Mouse (Mus musculus) heart, postnatal 0 days (tissue): ENCODE measurements around the gene Pheta1.

Experiments used
- CTCF ChIP-seq: IDR thresholded peaks from 2 replicates; pipeline ENCODE4 v1.5.1; 2016; ENCODE audit warnings: antibody characterized with exemption, control low read depth, low read depth
- EP300 ChIP-seq: IDR thresholded peaks from 2 replicates; pipeline ENCODE4 v1.6.1; 2016; ENCODE audit warnings: antibody characterized with exemption, low read depth

DNA sequence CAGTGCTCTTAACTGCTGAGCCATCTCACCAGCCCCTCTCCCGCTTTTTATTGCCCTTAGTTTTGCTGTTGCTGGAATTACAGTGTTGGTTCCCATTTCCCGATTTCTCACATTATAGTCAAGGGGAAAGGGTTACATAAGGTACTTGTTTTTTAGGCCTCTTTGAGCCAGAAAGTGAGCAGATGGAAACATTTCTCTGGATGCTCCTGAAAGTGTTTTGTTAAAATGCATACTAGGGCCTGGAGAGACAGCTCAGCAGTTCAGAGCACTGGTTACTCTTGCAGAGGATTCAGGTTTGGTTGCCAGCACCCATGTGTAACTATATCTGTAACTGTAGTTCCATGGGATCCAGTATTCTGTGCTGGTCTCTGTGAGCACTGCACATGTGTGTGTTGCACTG is 40.6 kb upstream of the Pheta1 start:
- TF ChIP-seq CTCF = no peak
- no peak for TF ChIP-seq EP300
